Mouse (Mus musculus) stomach, embryonic 14.5 days (tissue): ENCODE results near the gene Man1b1. TPM values are rescaled to one million over a fixed set of nuclear protein-coding genes. Genes with fewer than 3 reads are reported as not detected.

ENCODE experiments used
- ATAC-seq: fragments of 200-750 bp; cut with Nextera tagmentation; 2 replicates; pipeline ENCODE4 v1.8.0; 2017; ENCODE audit warnings: low read depth, moderate TSS enrichment; ENCODE audit not compliant: insufficient number of reproducible peaks, insufficient read depth, low FRiP score
- H3K27ac ChIP-seq: fragments of 300-500 bp; sonication (generic); 2 replicates; pipeline ENCODE4 v1.5.1; 2014; ENCODE audit warnings: mild to moderate bottlenecking, low read length, moderate library complexity, mixed read lengths
- H3K27me3 ChIP-seq: fragments of 300-500 bp; sonication (generic); 2 replicates; pipeline ENCODE4 v1.6.1; 2014; ENCODE audit warnings: low read length, control low read depth, mixed read lengths; ENCODE audit not compliant: control insufficient read depth, insufficient read depth
- H3K36me3 ChIP-seq: fragments of 300-500 bp; sonication (generic); 2 replicates; pipeline ENCODE4 v1.6.1; 2014; ENCODE audit warnings: mild to moderate bottlenecking, control low read depth, low read length, moderate library complexity, mixed read lengths; ENCODE audit not compliant: control insufficient read depth, insufficient read depth
- H3K4me1 ChIP-seq: fragments of 300-500 bp; sonication (generic); 2 replicates; pipeline ENCODE4 v1.6.1; 2014; ENCODE audit warnings: low read length, control low read depth, mixed read lengths; ENCODE audit not compliant: control insufficient read depth, insufficient read depth
- H3K4me2 ChIP-seq: fragments of 300-500 bp; sonication (generic); replicated peaks from 2 replicates; pipeline ENCODE4 v1.6.1; 2014; ENCODE audit warnings: low read depth, low read length, control low read depth
- H3K4me3 ChIP-seq: fragments of 300-500 bp; sonication (generic); 2 replicates; pipeline ENCODE4 v1.5.1; 2014; ENCODE audit warnings: low read depth, low read length, control low read depth
- H3K9ac ChIP-seq: fragments of 300-500 bp; sonication (generic); replicated peaks from 2 replicates; pipeline ENCODE4 v1.6.1; 2014; ENCODE audit warnings: low read depth, mild to moderate bottlenecking, control low read depth, low read length, moderate library complexity, mixed read lengths
- H3K9me3 ChIP-seq: fragments of 300-500 bp; sonication (generic); 2 replicates; pipeline ENCODE4 v1.6.1; 2016; ENCODE audit warnings: low read depth, low read length, control low read depth; ENCODE audit not compliant: control insufficient read depth
- WGBS: fragments of 180-500 bp; shearing (Covaris S2); extraction: QIAGEN DNeasy Blood & Tissue Kit; methylation state at CpG from one replicate; pipeline ENCODE4 v1.1.7; 2014; 5-methylcytosine and 5-hydroxymethylcytosine counted together
- polyA plus RNA-seq: library from polyadenylated mRNA; unstranded; fragments of >200 nt; fragmentation: Nextera tagmentation; extraction: Ambion mirVana; gene quantifications from 2 replicates; pipeline ENCODE4 v1.2.1, GENCODE M21; 2014

Man1b1 gene
- polyA plus RNA-seq, 1 experiment from 2014 or later = 111 TPM

- Histone ChIP-seq H3K27me3 (no peaks in the 10 kb centered on the region), H3K4me3 (no peak overlapping the region), H3K27ac (no peak overlapping the region), H3K4me2 (no peak overlapping the region), H3K9me3 (no peaks in the 10 kb centered on the region), H3K9ac (no peak overlapping the region), H3K36me3 (peaks cover 87% of the 10 kb centered on the region), H3K4me1 (no peaks in the 10 kb centered on the region)
- no peak for ATAC-seq
- WGBS = 87% methylated on average over 7 of the region's 7 CpGs
Measured at GRCm38 (mm10) chr2:25348162-25348561, 16.0 kb downstream of the Man1b1 start.

- ATAC-seq = no peak
- H3K36me3 ChIP-seq = peaks cover 76% of the 10 kb centered on the region
- H3K9ac ChIP-seq = no peak overlapping the region
- H3K9me3 ChIP-seq = no peaks in the 10 kb centered on the region
- no peak overlapping the region for H3K4me3 ChIP-seq
- no peaks in the 10 kb centered on the region for H3K27me3 ChIP-seq
- 93% methylated on average over 4 of the region's 4 CpGs for WGBS
- H3K4me2 ChIP-seq = no peak overlapping the region
- no peaks in the 10 kb centered on the region for H3K4me1 ChIP-seq
- H3K27ac ChIP-seq = no peak overlapping the region
Measured at GRCm38 (mm10) chr2:25349499-25349898, 17.4 kb downstream of the Man1b1 start.

GRCm38 (mm10) chr2:25350701-25351100 lies 18.6 kb downstream of the Man1b1 start:
- Histone ChIP-seq H3K36me3 (peaks cover 64% of the 10 kb centered on the region), H3K4me2 (no peak overlapping the region), H3K4me1 (peaks cover 4% of the 10 kb centered on the region; the same call in 1 of the 2 replicates), H3K9me3 (no peaks in the 10 kb centered on the region), H3K27me3 (no peaks in the 10 kb centered on the region), H3K27ac (no peak overlapping the region), H3K9ac (no peak overlapping the region), H3K4me3 (no peak overlapping the region)
- WGBS = 86% methylated on average over 3 of the region's 3 CpGs
- ATAC-seq = no peak

GRCm38 (mm10) chr2:25354211-25354610 lies 22.1 kb downstream of the Man1b1 start:
- WGBS = 86% methylated on average over 6 of the region's 6 CpGs
- ATAC-seq = no peak
- Histone ChIP-seq H3K36me3 (peaks cover 36% of the 10 kb centered on the region), H3K4me1 (peaks cover 11% of the 10 kb centered on the region), H3K9ac (no peak overlapping the region), H3K27ac (no peak overlapping the region), H3K4me2 (no peak overlapping the region), H3K9me3 (no peaks in the 10 kb centered on the region), H3K27me3 (no peaks in the 10 kb centered on the region), H3K4me3 (no peak overlapping the region)

- Histone ChIP-seq H3K9me3 (no peaks in the 10 kb centered on the region), H3K27me3 (no peaks in the 10 kb centered on the region), H3K27ac (no peak overlapping the region), H3K4me2 (peak overlapping the region; percentile 87), H3K4me1 (peaks cover 11% of the 10 kb centered on the region), H3K4me3 (peak overlapping the region; percentile 51), H3K36me3 (peaks cover 23% of the 10 kb centered on the region), H3K9ac (0 out of 2 replicates have a peak overlapping the region, but pooled peaks have one; percentile 43)
- no peak for ATAC-seq
- WGBS = 40% methylated on average over 18 of the region's 18 CpGs
Measured at GRCm38 (mm10) chr2:25355419-25356066, 23.4 kb downstream of the Man1b1 start.

- H3K9ac ChIP-seq = peak within 1 kb of the TSS; percentile 43; the same call in 1 of the 2 replicates
- WGBS = 3% methylated on average over 13 of the region's 13 CpGs
- H3K27ac ChIP-seq = no peak within 1 kb of the TSS
- peak within 1 kb of the TSS; percentile 87 for H3K4me2 ChIP-seq
- H3K36me3 ChIP-seq = peaks cover 14% of the 10 kb centered on the region; the same call in 1 of the 2 replicates
- H3K4me3 ChIP-seq = peak within 1 kb of the TSS; percentile 51
- ATAC-seq = peak; percentile 61; the same call in 1 of the 2 replicates
- no peaks in the 10 kb centered on the region for H3K27me3 ChIP-seq
- H3K4me1 ChIP-seq = peaks cover 11% of the 10 kb centered on the region
- H3K9me3 ChIP-seq = no peaks in the 10 kb centered on the region
Measured at GRCm38 (mm10) chr2:25356208-25357079, 24.3 kb downstream of the Man1b1 start, which contains the start of gene Dpp7. Gene Dpp7, minus strand, starts transcription at chr2:25356359.

GRCm38 (mm10) chr2:25359848-25360247 lies 27.7 kb downstream of the Man1b1 start:
- H3K27ac ChIP-seq = no peak overlapping the region
- no peaks in the 10 kb centered on the region for H3K36me3 ChIP-seq
- H3K4me2 ChIP-seq = no peak overlapping the region
- peaks cover 18% of the 10 kb centered on the region for H3K4me1 ChIP-seq
- no peak overlapping the region for H3K4me3 ChIP-seq
- WGBS = 82% methylated on average over 4 of the region's 4 CpGs
- H3K27me3 ChIP-seq = no peaks in the 10 kb centered on the region
- ATAC-seq = no peak
- no peaks in the 10 kb centered on the region for H3K9me3 ChIP-seq
- H3K9ac ChIP-seq = no peak overlapping the region

GRCm38 (mm10) chr2:25363478-25364178 lies 31.5 kb downstream of the Man1b1 start:
- Histone ChIP-seq H3K4me3 (no peak overlapping the region), H3K9me3 (no peaks in the 10 kb centered on the region), H3K9ac (no peak overlapping the region), H3K27me3 (no peaks in the 10 kb centered on the region), H3K4me2 (peak overlapping the region; percentile 99), H3K4me1 (peaks cover 7% of the 10 kb centered on the region; the same call in 1 of the 2 replicates), H3K27ac (peak overlapping the region; percentile 13; the same call in 1 of the 2 replicates), H3K36me3 (no peaks in the 10 kb centered on the region)
- 39% methylated on average over 13 of the region's 13 CpGs for WGBS
- peak; percentile 62; the same call in 1 of the 2 replicates for ATAC-seq
